Mouse (Mus musculus): ENCODE results near the gene Tmem242.
A peak's percentile ranks its signal among the peaks of the same experiment; 100 is the strongest.

The Tmem242 gene

GRCm38 (mm10) chr17:5377151-5377929 is 62.7 kb downstream of the Tmem242 start:
- no peak for DNase-seq (ENCODE audit: low spot score)

GRCm38 (mm10) chr17:5372951-5373350 is 67.1 kb downstream of the Tmem242 start:
- peak; percentile 55 for DNase-seq (ENCODE audit: low spot score)

GRCm38 (mm10) chr17:5371521-5371920 is 68.5 kb downstream of the Tmem242 start:
- no peak for DNase-seq (ENCODE audit: low spot score)

GRCm38 (mm10) chr17:5371032-5371431 is 69.0 kb downstream of the Tmem242 start:
- DNase-seq (ENCODE audit: low spot score), result no peak

- DNase-seq (ENCODE audit: low spot score), result no peak
Measured at GRCm38 (mm10) chr17:5365992-5366398, 74.1 kb downstream of the Tmem242 start.
